In the genomic region with DNA sequence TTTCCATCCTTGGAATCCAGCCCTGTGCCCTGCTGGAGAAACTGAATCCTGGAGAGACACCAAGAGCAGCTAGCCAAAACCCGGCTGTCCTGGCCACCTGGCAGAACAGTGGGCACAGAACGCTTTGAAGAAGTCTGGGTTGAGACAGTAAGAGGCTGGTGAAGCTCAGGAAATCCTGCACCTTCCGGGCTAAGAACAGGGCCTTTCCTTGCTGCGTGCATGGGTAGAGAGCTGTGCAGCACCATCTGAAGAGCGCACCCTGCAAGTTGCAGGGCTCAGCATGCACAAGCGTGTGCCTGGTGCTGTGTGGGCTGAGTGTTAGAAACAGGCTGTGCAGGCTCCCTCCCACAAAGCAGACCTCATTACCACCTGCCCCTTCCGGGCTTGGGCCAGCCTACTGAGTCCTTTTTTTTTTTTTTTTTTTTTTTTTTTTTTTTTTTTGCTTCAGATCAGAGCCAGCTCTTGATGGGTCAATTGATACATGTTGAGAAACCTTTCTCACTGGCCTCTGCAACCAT, we compare ENCODE assay signal across 16 mouse cellular contexts. TPM values are rescaled to one million over a fixed set of nuclear protein-coding genes. Genes with fewer than 3 reads are reported as not detected.
DNase-seq lines count a peak whose midpoint lies in the region; ATAC-seq and TF ChIP-seq lines count a peak whose summit lies in the region.
"Had no signal": no experiment of that assay in that cellular context is flagged by ENCODE, and none has a peak within 500 bp of the region (broad histone marks: within the 10 kb centered on the region; RNA-seq: fewer than 3 reads in every experiment).

No protein-coding gene starts in this region.

- no peak for TF ChIP-seq POLR2A in cerebellum, adult 2 months (IDR thresholded peaks at IDR 0.05; ENCODE audit: borderline replicate concordance, insufficient read depth, low read length)

- 5% methylated on average over 7 of the region's 7 CpGs for WGBS in cerebellum, adult 2 months

- peaks cover 7% of the 10 kb centered on the region for H3K4me1 ChIP-seq in cerebellum, adult 2 months (ENCODE audit: control insufficient read depth, insufficient read depth, low read length)

- peaks cover 2% of the 10 kb centered on the region; the same call in 1 of the 2 replicates for H3K27me3 ChIP-seq in cerebellum, adult 2 months (ENCODE audit: control insufficient read depth, insufficient read depth, low read length)

- TF ChIP-seq CTCF in cerebellum, adult 2 months (IDR thresholded peaks at IDR 0.05; ENCODE audit: borderline replicate concordance, insufficient read depth, low read depth, low read length), result no peak

- peak overlapping the region; percentile 75 for H3K27ac ChIP-seq in cerebellum, adult 2 months (ENCODE audit: insufficient read depth, low read length)
- H3K27ac ChIP-seq: kidney, postnatal 0 days; macrophage had no signal

- peak; percentile 95 for ATAC-seq in frontal cortex, adult (ENCODE audit: low TSS enrichment)
- peak; percentile 68 to 72 for ATAC-seq in hematopoietic stem cell, adult 5-6 weeks (replicated peaks in 1 of 2; ENCODE audit: insufficient read depth in 1 of 2, low FRiP score in 2 of 2, low TSS enrichment in 1 of 2, low read depth in 1 of 2, poor library complexity in 2 of 2, severe bottlenecking in 2 of 2)

- no peak for DNase-seq in frontal cortex, postnatal 10 days (ENCODE audit: low spot score in 2 of 2)
- DNase-seq in 416B (ENCODE audit: low read depth), result peak; percentile 55
- DNase-seq in cerebellum, adult 2 months, result peak; percentile 82 to 84
- no peak for DNase-seq in kidney, postnatal 36 days
- DNase-seq in ovary, postnatal 36 days (ENCODE audit: low spot score), result no peak
- no peak for DNase-seq in kidney, postnatal 4 days
- DNase-seq: adrenal gland, adult 8-10 months; heart, adult 18-20 months; midbrain, embryonic 14.5 days had no signal

- H3K4me3 ChIP-seq in cerebellum, adult 2 months (replicated peaks; ENCODE audit: insufficient read depth, low read depth, low read length), result no peak overlapping the region

RNA-seq across cellular contexts. Expression of gene Rasgrf1, which starts 23.9 kb away (rescaled TPM):
- polyA plus RNA-seq in cerebellum, adult 2 months (2012; rRNA removed), result 168 and 172 TPM in 2 replicates
- 2.1 TPM in 1 of 2 replicates, not detected in the other for total RNA-seq in hematopoietic stem cell, adult 5-6 weeks (2017)
- polyA plus RNA-seq: G1E; heart, postnatal 0 days; macrophage; neural tube, embryonic 11.5 days had no signal

Comparison
In these comparisons a context has a peak if more than half of its experiments do, and no peak if none do; other contexts are left out.
1. DNase-seq: peak in 416B (single experiment) and cerebellum, adult 2 months (2 of 2); none in frontal cortex, postnatal 10 days (0 of 2), kidney, postnatal 36 days (0 of 2), ovary, postnatal 36 days (single experiment) and kidney, postnatal 4 days (0 of 2).